In the genomic region with DNA sequence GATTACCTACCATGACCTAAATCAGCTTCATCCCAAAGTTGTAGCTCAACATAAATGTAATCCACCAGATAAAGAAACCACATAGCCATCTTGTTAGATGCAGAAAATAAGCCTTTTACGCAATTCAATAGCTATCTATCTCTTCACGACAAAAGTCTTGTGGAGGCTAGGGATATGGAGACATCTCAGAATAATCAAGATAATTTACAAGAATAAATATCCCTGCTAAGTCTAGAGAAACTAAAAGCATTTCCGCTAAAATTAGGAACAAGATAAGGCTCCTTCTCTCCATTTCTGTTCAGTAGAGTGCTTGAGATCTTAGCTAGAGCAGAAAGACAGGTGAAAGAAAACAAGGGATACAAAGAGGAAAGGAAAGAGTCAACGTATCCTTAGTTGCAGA, we compare ENCODE assay signal across 30 mouse cellular contexts.
"Had no signal": no experiment of that assay in that cellular context is flagged by ENCODE, and none has a peak within 500 bp of the region (broad histone marks: within the 10 kb centered on the region; RNA-seq: fewer than 3 reads in every experiment).

No protein-coding gene starts in this region.

- H3K36me3 ChIP-seq: heart, embryonic 10.5 days; heart, embryonic 12.5 days; heart, embryonic 13.5 days; heart, embryonic 15.5 days; hindbrain, embryonic 10.5 days; hindbrain, embryonic 12.5 days; hindbrain, embryonic 13.5 days; hindbrain, embryonic 15.5 days; intestine, embryonic 15.5 days; kidney, embryonic 15.5 days had no signal

- H3K4me3 ChIP-seq: heart, embryonic 10.5 days; heart, embryonic 12.5 days; heart, embryonic 13.5 days; heart, embryonic 15.5 days; hindbrain, embryonic 10.5 days; hindbrain, embryonic 12.5 days; hindbrain, embryonic 13.5 days; hindbrain, embryonic 15.5 days; intestine, embryonic 15.5 days; kidney, embryonic 15.5 days; left cerebral cortex, adult 2 months had no signal

- H3K9me3 ChIP-seq: heart, embryonic 10.5 days; heart, embryonic 12.5 days; heart, embryonic 13.5 days; heart, embryonic 15.5 days; hindbrain, embryonic 10.5 days; hindbrain, embryonic 12.5 days; hindbrain, embryonic 13.5 days; hindbrain, embryonic 15.5 days; intestine, embryonic 15.5 days; kidney, embryonic 15.5 days had no signal

- H3K27ac ChIP-seq: heart, embryonic 10.5 days; heart, embryonic 13.5 days; heart, embryonic 15.5 days; hindbrain, embryonic 10.5 days; hindbrain, embryonic 12.5 days; hindbrain, embryonic 13.5 days; hindbrain, embryonic 14.5 days; hindbrain, embryonic 15.5 days; hindbrain, postnatal 0 days; intestine, embryonic 15.5 days; kidney, embryonic 15.5 days; kidney, postnatal 0 days; left cerebral cortex, adult 2 months had no signal

- H3K27me3 ChIP-seq: heart, embryonic 12.5 days; heart, embryonic 13.5 days; heart, embryonic 15.5 days; hindbrain, embryonic 15.5 days; intestine, embryonic 15.5 days; kidney, embryonic 15.5 days had no signal

- H3K9ac ChIP-seq: heart, embryonic 12.5 days; heart, embryonic 13.5 days; heart, embryonic 15.5 days; hindbrain, embryonic 12.5 days; hindbrain, embryonic 13.5 days; hindbrain, embryonic 14.5 days; hindbrain, embryonic 15.5 days; intestine, embryonic 15.5 days; kidney, embryonic 15.5 days had no signal

- H3K4me1 ChIP-seq: heart, embryonic 10.5 days; intestine, embryonic 15.5 days; kidney, embryonic 15.5 days had no signal

- DNase-seq: heart, postnatal 10 days; heart, postnatal 14 days; heart, postnatal 36 days; heart, postnatal 4 days; kidney, adult 11 months; kidney, adult 18-20 months; kidney, adult 2 months; kidney, adult 8-10 months; kidney, adult 9 months; kidney, postnatal 10 days; kidney, postnatal 14 days; kidney, postnatal 25 days; kidney, postnatal 36 days; kidney, postnatal 4 days; layer of hippocampus, adult 9-11 months; layer of hippocampus, postnatal 36 days had no signal
